Mouse (Mus musculus) intestine, postnatal 0 days (tissue): ENCODE results near the gene Nudt17. TPM values are rescaled to one million over a fixed set of nuclear protein-coding genes. Genes with fewer than 3 reads are reported as not detected.
"Not testable (repeated sequence)": the region's sequence is repeated elsewhere in the genome, so short reads cannot be mapped to it uniquely, and the experiment has no call there.

ENCODE experiments used
- ATAC-seq: fragments of 200-750 bp; cut with Nextera tagmentation; 2 replicates; pipeline ENCODE4 v1.8.0; 2017; ENCODE audit warnings: mild to moderate bottlenecking, moderate TSS enrichment, moderate library complexity
- H3K27ac ChIP-seq: fragments of 300-500 bp; sonication (generic); 2 replicates; pipeline ENCODE4 v1.5.1; 2014; ENCODE audit warnings: mild to moderate bottlenecking, low read depth, low read length, moderate library complexity
- H3K27me3 ChIP-seq: fragments of 300-500 bp; sonication (generic); replicated peaks from 2 replicates; pipeline ENCODE4 v1.6.1; 2014; ENCODE audit warnings: low read length, mixed read lengths; ENCODE audit not compliant: control insufficient read depth, insufficient read depth
- H3K36me3 ChIP-seq: fragments of 300-500 bp; sonication (generic); 2 replicates; pipeline ENCODE4 v1.6.1; 2014; ENCODE audit warnings: mild to moderate bottlenecking, moderate library complexity; ENCODE audit not compliant: control insufficient read depth, insufficient read depth
- H3K4me1 ChIP-seq: fragments of 300-500 bp; sonication (generic); replicated peaks from 2 replicates; pipeline ENCODE4 v1.6.1; 2014; ENCODE audit warnings: antibody characterized with exemption, low read length, mixed read lengths; ENCODE audit not compliant: control insufficient read depth, insufficient read depth
- H3K4me2 ChIP-seq: fragments of 300-500 bp; sonication (generic); replicated peaks from 2 replicates; pipeline ENCODE4 v1.6.1; 2014; ENCODE audit warnings: low read depth, mild to moderate bottlenecking, moderate library complexity
- H3K4me3 ChIP-seq: fragments of 300-500 bp; sonication (generic); 2 replicates; pipeline ENCODE4 v1.5.1; 2014; ENCODE audit warnings: low read depth, low read length
- H3K9ac ChIP-seq: fragments of 300-500 bp; sonication (generic); 2 replicates; pipeline ENCODE4 v1.6.1; 2014; ENCODE audit warnings: mild to moderate bottlenecking, low read depth, low read length
- H3K9me3 ChIP-seq: fragments of 300-500 bp; sonication (generic); 2 replicates; pipeline ENCODE4 v1.6.1; 2016; ENCODE audit warnings: mixed run types; ENCODE audit not compliant: control insufficient read depth
- CTCF ChIP-seq: sonication (generic); IDR thresholded peaks from 2 replicates; pipeline ENCODE4 v1.5.1; 2016; ENCODE audit warnings: low read depth, mild to moderate bottlenecking, control low read depth, antibody characterized with exemption, moderate library complexity
- WGBS: fragments of 180-500 bp; shearing (Covaris S2); extraction: QIAGEN DNeasy Blood & Tissue Kit; methylation state at CpG from one replicate; pipeline ENCODE4 v1.1.7; 2014; 5-methylcytosine and 5-hydroxymethylcytosine counted together
- polyA plus RNA-seq: library from polyadenylated mRNA; unstranded; fragments of >200 nt; fragmentation: Nextera tagmentation; extraction: Ambion mirVana; gene quantifications from 2 replicates; pipeline ENCODE4 v1.2.1, GENCODE M21; 2015

Gene Nudt17
- polyA plus RNA-seq, result 2.2 and 2.8 TPM in 2 replicates

- peaks cover 4% of the 10 kb centered on the region; the same call in 1 of the 2 replicates for H3K4me1 ChIP-seq
- H3K9me3 ChIP-seq, result no peaks in the 10 kb centered on the region
- TF ChIP-seq CTCF, result peak; percentile 99
- peak within 1 kb of the TSS; percentile 36 for H3K4me3 ChIP-seq
- H3K27me3 ChIP-seq, result 0 out of 2 replicates have a peak, but pooled peaks cover 3% of the 10 kb centered on the region
- peak; percentile 64 for ATAC-seq
- H3K9ac ChIP-seq, result peak within 1 kb of the TSS; percentile 23; the same call in 1 of the 2 replicates
- no peak within 1 kb of the TSS for H3K27ac ChIP-seq
- peaks cover 50% of the 10 kb centered on the region for H3K36me3 ChIP-seq
- 5% methylated on average over 42 of the region's 42 CpGs for WGBS
- peak within 1 kb of the TSS; percentile 73 for H3K4me2 ChIP-seq
Observed at GRCm38 (mm10) chr3:96707903-96708683, at the start of gene Nudt17. Nudt17 (minus strand) TSS chr3:96708562.

DNA sequence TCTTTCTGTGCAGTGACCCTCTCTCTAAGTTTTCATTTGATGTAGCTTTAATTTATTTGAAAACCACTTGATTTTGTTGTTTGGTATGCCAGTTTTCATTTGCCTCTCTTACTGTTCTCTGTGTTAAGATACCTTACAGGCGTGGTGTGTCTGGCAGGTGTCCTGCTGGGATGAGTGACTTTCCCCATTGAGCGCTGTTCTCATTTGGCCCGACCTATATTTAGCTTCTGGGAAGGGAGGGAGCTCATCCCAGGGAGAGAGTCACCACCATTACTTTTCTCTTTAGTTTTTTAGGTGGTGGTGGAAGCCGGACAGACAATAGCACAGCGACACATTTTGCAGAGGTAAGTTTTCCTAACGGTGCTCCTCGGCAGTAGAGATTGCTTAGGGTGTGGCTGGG is 49.3 kb upstream of the Nudt17 start:
- no peak overlapping the region for H3K4me2 ChIP-seq
- H3K9me3 ChIP-seq, result no peaks in the 10 kb centered on the region
- no peak for TF ChIP-seq CTCF
- H3K4me1 ChIP-seq, result no peaks in the 10 kb centered on the region
- no peaks in the 10 kb centered on the region for H3K27me3 ChIP-seq
- no peak overlapping the region for H3K27ac ChIP-seq
- no peak overlapping the region for H3K9ac ChIP-seq
- WGBS, result 64% methylated on average over 7 of the region's 7 CpGs
- no peaks in the 10 kb centered on the region for H3K36me3 ChIP-seq
- H3K4me3 ChIP-seq, result no peak overlapping the region
- ATAC-seq, result no peak

DNA sequence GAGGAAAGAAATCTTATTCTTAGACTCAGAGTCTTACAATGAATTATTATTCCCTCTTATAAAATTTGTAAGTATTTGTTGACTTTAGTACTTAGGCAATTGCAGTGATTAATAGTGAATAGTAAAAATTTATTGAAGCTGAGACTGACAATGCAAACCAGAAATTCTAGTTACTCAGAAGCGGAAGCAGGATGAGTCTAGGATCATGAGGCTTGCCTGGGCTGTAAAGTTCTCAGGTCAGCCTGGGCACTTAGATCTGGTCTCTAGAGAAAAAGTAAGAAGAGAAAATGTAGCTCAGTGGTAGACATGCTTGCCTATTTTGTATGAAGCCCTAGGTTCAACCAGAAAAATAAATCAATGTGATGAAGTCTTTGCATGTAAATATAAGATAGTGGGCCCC is 47.6 kb upstream of the Nudt17 start:
- Histone ChIP-seq H3K27ac (no peak overlapping the region), H3K4me1 (no peaks in the 10 kb centered on the region), H3K36me3 (no peaks in the 10 kb centered on the region), H3K4me3 (no peak overlapping the region), H3K27me3 (no peaks in the 10 kb centered on the region), H3K4me2 (no peak overlapping the region), H3K9me3 (no peaks in the 10 kb centered on the region), H3K9ac (no peak overlapping the region)
- no peak for TF ChIP-seq CTCF
- ATAC-seq, result peak; percentile 22; the same call in 1 of the 2 replicates
- WGBS, result 59% methylated on average over 1 of the region's 1 CpGs

- Histone ChIP-seq H3K4me3 (no peak overlapping the region), H3K27ac (no peak overlapping the region), H3K9ac (no peak overlapping the region), H3K4me2 (no peak overlapping the region), H3K36me3 (no peaks in the 10 kb centered on the region), H3K4me1 (no peaks in the 10 kb centered on the region), H3K9me3 (no peaks in the 10 kb centered on the region), H3K27me3 (no peaks in the 10 kb centered on the region)
- ATAC-seq, result no peak
- TF ChIP-seq CTCF, result no peak
- WGBS, result 30% methylated on average over 1 of the region's 1 CpGs
Observed at GRCm38 (mm10) chr3:96746829-96747228, 38.5 kb upstream of the Nudt17 start.

DNA sequence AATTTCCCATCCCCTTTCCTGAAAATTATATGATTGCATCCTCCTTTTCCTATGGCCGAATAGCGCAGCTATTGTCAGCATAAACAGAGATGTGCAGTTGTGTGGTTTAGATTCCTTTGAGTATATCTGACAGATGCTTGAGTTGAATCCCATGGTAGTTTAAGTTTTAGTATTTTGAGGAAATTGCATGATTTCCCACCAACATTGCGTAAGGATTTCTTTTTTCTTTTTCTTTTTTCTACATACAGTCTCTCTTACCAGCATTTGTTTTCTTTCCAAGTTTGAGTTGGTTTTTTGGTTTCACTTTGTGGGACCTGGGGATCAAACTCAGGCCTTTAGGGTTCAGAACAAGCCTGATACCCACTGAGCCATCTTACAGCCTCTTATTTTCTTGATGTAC is 36.0 kb upstream of the Nudt17 start:
- Histone ChIP-seq H3K4me1 (no peaks in the 10 kb centered on the region), H3K36me3 (no peaks in the 10 kb centered on the region), H3K4me2 (no peak overlapping the region), H3K27me3 (no peaks in the 10 kb centered on the region), H3K9me3 (no peaks in the 10 kb centered on the region), H3K27ac (no peak overlapping the region), H3K9ac (no peak overlapping the region), H3K4me3 (no peak overlapping the region)
- 95% methylated on average over 3 of the region's 3 CpGs for WGBS
- no peak for TF ChIP-seq CTCF
- no peak for ATAC-seq

GRCm38 (mm10) chr3:96740279-96740678 is 31.9 kb upstream of the Nudt17 start:
- H3K4me3 ChIP-seq, H3K4me1 ChIP-seq, H3K36me3 ChIP-seq, H3K9ac ChIP-seq, H3K27ac ChIP-seq, H3K4me2 ChIP-seq, H3K27me3 ChIP-seq, ATAC-seq, H3K9me3 ChIP-seq: not testable (repeated sequence)
- TF ChIP-seq CTCF, result peak; percentile 18; the same call in 1 of the 2 replicates
